Mouse (Mus musculus) ES-Bruce4 (cell line): ENCODE data around the gene Ppib. TPM values are rescaled to one million over a fixed set of nuclear protein-coding genes. Genes with fewer than 3 reads are reported as not detected.

Experiments
- H3K27ac ChIP-seq: 2 replicates; pipeline ENCODE4 v1.5.1; 2012; ENCODE audit warnings: low read length, inconsistent platforms; ENCODE audit not compliant: insufficient read depth
- H3K27me3 ChIP-seq: 2 replicates; pipeline ENCODE4 v1.6.1; 2012; ENCODE audit warnings: mild to moderate bottlenecking, low read length, inconsistent platforms; ENCODE audit not compliant: control insufficient read depth, poor library complexity, insufficient read depth, severe bottlenecking
- H3K36me3 ChIP-seq: 2 replicates; pipeline ENCODE4 v1.6.1; 2012; ENCODE audit warnings: inconsistent platforms, mild to moderate bottlenecking, low read length, moderate library complexity; ENCODE audit not compliant: control insufficient read depth, poor library complexity, insufficient read depth, severe bottlenecking
- H3K4me1 ChIP-seq: one replicate; pipeline ENCODE4 v1.8.1; 2011; ENCODE audit warnings: low read length; ENCODE audit not compliant: control insufficient read depth, insufficient read depth
- H3K4me3 ChIP-seq: 2 replicates; pipeline ENCODE4 v1.5.1; 2011; ENCODE audit warnings: low read depth, mild to moderate bottlenecking, low read length
- H3K9ac ChIP-seq: 2 replicates; pipeline ENCODE4 v1.6.1; 2012; ENCODE audit warnings: low read depth, mild to moderate bottlenecking, inconsistent platforms; ENCODE audit not compliant: poor library complexity, severe bottlenecking
- H3K9me3 ChIP-seq: replicated peaks from 2 replicates; pipeline ENCODE4 v1.6.1; 2012; ENCODE audit warnings: mild to moderate bottlenecking, low read length, inconsistent platforms; ENCODE audit not compliant: control insufficient read depth, poor library complexity, insufficient read depth, severe bottlenecking
- CTCF ChIP-seq: IDR thresholded peaks from one replicate; pipeline ENCODE4 v1.8.1; 2011; ENCODE audit warnings: low read depth, low read length
- EP300 ChIP-seq: IDR thresholded peaks from 2 replicates; pipeline ENCODE4 v1.6.1; 2011; ENCODE audit warnings: low read depth, low read length; ENCODE audit not compliant: insufficient read depth
- POLR2A ChIP-seq: IDR thresholded peaks from one replicate; pipeline ENCODE4 v1.8.1; 2011; ENCODE audit warnings: low read length; ENCODE audit not compliant: insufficient read depth
- polyA plus RNA-seq: library from polyadenylated mRNA; stranded (reverse); fragments of >200 nt; gene quantifications from 2 replicates; pipeline ENCODE4 v1.2.4, GENCODE M21; 2011; ENCODE audit warnings: low read depth; ENCODE audit not compliant: missing spikeins, insufficient read depth, insufficient read length

Gene Ppib
- polyA plus RNA-seq, 1 experiment, result 287 TPM

DNA sequence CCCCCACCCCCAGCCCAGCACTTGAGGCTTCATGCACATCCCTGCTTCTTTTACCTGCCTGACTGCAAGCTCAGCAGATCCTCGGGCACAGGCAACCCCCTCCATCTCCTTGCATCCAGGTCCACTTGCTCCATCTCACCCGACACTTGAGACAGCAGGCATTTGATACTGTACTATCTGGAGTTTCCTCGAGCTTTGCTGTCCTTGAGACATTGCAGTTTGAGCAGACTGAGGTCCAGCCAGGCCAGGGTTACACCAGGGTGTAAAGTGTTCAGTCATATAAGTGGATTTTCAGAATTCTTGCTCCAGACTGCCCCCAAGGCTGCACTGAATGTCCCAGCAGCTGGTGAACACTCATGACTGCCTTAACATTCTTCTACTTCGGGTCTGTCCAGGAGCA, 17.7 kb upstream of the Ppib start:
- H3K4me1 ChIP-seq, result no peaks in the 10 kb centered on the region
- peaks cover 10% of the 10 kb centered on the region for H3K36me3 ChIP-seq
- H3K9ac ChIP-seq, result no peak overlapping the region
- TF ChIP-seq CTCF, result no peak
- no peak for TF ChIP-seq POLR2A
- TF ChIP-seq EP300, result no peak
- no peak overlapping the region for H3K27ac ChIP-seq
- H3K27me3 ChIP-seq, result no peaks in the 10 kb centered on the region
- no peaks in the 10 kb centered on the region for H3K9me3 ChIP-seq
- no peak overlapping the region for H3K4me3 ChIP-seq

DNA sequence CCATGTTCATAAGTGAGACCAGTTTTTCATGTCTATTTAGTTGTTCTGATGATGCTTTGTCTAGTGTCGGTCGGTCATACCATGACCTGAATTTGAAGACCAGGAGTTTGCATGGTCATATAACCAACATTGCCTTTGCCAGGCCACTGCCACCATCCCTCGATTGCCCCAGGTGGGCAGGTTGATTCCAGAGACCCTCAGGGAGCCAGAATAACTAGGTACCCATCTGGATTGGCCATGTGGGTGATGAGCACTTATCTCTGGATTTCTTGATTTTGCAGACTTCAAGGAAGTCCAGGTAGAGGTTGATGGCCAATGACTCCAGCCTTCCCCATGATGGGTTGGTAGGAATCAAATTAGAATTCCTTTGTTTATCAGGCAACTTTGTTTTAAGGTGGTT, 16.8 kb upstream of the Ppib start:
- Histone ChIP-seq H3K9me3 (no peaks in the 10 kb centered on the region), H3K4me1 (no peaks in the 10 kb centered on the region), H3K9ac (no peak overlapping the region), H3K36me3 (peaks cover 10% of the 10 kb centered on the region), H3K27ac (no peak overlapping the region), H3K4me3 (no peak overlapping the region), H3K27me3 (no peaks in the 10 kb centered on the region)
- TF ChIP-seq EP300 (no peak), POLR2A (no peak), CTCF (no peak)

DNA sequence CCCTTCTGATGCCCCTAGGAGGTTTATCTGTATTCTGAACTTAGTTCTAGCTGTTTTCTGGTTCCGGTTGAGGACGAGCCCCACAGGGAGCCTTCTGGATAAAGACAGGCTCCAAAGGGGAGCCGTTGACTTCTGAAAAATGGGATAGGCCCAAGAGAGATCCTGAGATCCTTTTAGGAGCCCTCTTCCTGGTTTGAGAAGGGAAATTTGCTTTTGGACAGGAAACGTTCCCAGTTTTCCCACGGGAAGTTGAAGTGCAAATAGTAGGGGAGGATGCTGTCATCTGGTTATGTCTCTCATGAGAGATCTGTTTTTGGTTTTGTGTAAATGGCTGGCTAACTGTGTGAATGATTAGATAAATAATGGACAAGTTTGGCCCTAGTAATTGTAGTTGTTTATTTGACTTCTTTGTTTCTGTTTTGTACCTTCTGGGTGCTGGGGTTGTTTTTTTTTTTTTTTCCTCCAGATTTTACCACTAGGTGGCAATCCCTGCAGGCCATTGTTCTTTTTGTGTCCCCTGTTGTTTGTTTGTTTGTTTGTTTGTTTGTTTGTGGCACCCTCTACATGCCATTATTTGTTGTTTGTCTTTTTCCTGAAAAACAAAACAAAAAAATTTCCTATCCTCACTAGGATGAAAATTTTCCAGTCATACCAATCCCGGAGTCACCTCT, 10.0 kb upstream of the Ppib start:
- Histone ChIP-seq H3K36me3 (no peaks in the 10 kb centered on the region), H3K27ac (no peak overlapping the region), H3K9ac (no peak overlapping the region), H3K4me3 (no peak overlapping the region), H3K4me1 (no peaks in the 10 kb centered on the region), H3K9me3 (peaks cover 3% of the 10 kb centered on the region; the same call in 1 of the 2 replicates), H3K27me3 (no peaks in the 10 kb centered on the region)
- no peak for TF ChIP-seq EP300
- TF ChIP-seq CTCF, result no peak
- TF ChIP-seq POLR2A, result no peak

DNA sequence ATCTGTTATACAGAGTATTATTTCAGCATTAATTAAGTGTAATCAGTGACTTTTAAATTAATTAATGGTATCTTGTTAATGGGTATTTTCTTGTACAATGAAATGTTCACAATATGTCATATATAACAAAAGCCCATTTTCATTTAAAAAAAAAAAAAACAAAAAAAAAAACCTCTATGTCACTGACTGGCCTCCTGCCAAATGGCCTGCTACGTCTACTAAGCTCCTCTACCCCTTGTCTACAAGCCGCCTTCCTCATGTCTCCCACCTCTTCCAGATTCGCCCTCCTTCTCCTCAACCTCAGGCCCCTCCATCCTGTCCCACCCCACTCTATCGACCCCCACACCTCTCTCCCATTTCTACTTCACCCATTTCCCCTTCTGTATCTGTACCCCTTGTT, 8.5 kb upstream of the Ppib start:
- H3K27me3 ChIP-seq, result no peaks in the 10 kb centered on the region
- no peak overlapping the region for H3K9ac ChIP-seq
- no peak for TF ChIP-seq POLR2A
- no peak for TF ChIP-seq CTCF
- TF ChIP-seq EP300, result no peak
- H3K9me3 ChIP-seq, result peaks cover 3% of the 10 kb centered on the region; the same call in 1 of the 2 replicates
- no peaks in the 10 kb centered on the region for H3K36me3 ChIP-seq
- H3K4me1 ChIP-seq, result no peaks in the 10 kb centered on the region
- H3K4me3 ChIP-seq, result no peak overlapping the region
- H3K27ac ChIP-seq, result no peak overlapping the region

DNA sequence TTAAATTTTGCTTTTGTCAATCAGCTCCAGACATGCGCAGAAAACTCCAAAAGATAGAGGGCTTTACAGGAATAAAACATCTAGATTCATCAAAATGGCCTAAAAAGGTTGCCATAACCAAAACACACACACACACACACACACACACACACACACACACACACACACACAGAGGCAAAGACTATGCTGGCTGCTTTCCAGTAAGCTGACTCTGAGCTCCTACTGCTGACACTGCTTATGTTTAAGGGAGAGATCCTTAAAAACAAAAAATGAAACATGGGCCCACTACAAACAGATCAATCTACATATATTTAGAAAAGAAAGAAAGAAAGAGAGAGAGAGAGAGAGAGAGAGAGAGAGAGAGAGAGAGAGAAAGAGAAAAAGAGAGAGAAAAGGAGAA, 7.3 kb upstream of the Ppib start:
- Histone ChIP-seq H3K9me3 (peaks cover 3% of the 10 kb centered on the region; the same call in 1 of the 2 replicates), H3K4me1 (no peaks in the 10 kb centered on the region), H3K27ac (no peak overlapping the region), H3K36me3 (no peaks in the 10 kb centered on the region), H3K4me3 (no peak overlapping the region), H3K9ac (no peak overlapping the region), H3K27me3 (no peaks in the 10 kb centered on the region)
- no peak for TF ChIP-seq CTCF
- no peak for TF ChIP-seq EP300
- no peak for TF ChIP-seq POLR2A

DNA sequence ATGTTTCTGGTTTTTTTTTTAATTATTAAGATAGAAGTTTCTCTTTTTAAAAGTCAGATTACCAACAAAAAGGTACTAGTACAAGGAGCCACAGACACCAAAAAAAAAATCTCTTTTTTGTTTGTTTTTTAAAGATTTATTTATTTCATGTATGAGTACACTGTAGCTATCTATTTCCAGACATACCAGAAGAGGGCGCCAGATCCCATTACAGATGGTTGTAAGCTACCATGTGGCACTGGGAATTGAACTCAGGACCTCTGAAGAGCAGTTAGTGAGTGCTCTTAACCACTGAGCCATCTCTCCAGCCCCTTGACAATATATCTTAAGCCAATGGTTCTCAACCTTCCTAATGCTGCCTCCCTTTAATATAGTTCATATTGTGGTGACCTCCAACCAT, 6.4 kb upstream of the Ppib start:
- H3K4me3 ChIP-seq, result no peak overlapping the region
- no peak overlapping the region for H3K9ac ChIP-seq
- no peak overlapping the region for H3K27ac ChIP-seq
- H3K4me1 ChIP-seq, result no peaks in the 10 kb centered on the region
- no peaks in the 10 kb centered on the region for H3K27me3 ChIP-seq
- TF ChIP-seq POLR2A, result no peak
- TF ChIP-seq EP300, result no peak
- TF ChIP-seq CTCF, result no peak
- H3K9me3 ChIP-seq, result peaks cover 3% of the 10 kb centered on the region; the same call in 1 of the 2 replicates
- no peaks in the 10 kb centered on the region for H3K36me3 ChIP-seq
